Comparison of ENCODE assay signal across 10 mouse cellular contexts in genomic region chr6:7670588-7670987, GRCm38 (mm10). TPM values are rescaled to one million over a fixed set of nuclear protein-coding genes. Genes with fewer than 3 reads are reported as not detected.
DNase-seq lines count a peak whose midpoint lies in the region; ATAC-seq and TF ChIP-seq lines count a peak whose summit lies in the region.
"Had no signal": no experiment of that assay in that cellular context is flagged by ENCODE, and none has a peak within 500 bp of the region (broad histone marks: within the 10 kb centered on the region; RNA-seq: fewer than 3 reads in every experiment).

No protein-coding gene starts in this region.

- H3K4me1 ChIP-seq in midbrain, embryonic 14.5 days (ENCODE audit: control insufficient read depth, insufficient read depth, low read length), result no peaks in the 10 kb centered on the region
- H3K4me1 ChIP-seq in midbrain, embryonic 10.5 days, result no peaks in the 10 kb centered on the region
- H3K4me1 ChIP-seq in midbrain, postnatal 0 days (ENCODE audit: insufficient read depth, low read length), result no peaks in the 10 kb centered on the region
- H3K4me1 ChIP-seq: heart, embryonic 12.5 days had no signal

- no peak overlapping the region for H3K27ac ChIP-seq in midbrain, embryonic 14.5 days (replicated peaks; ENCODE audit: low read depth, low read length)
- H3K27ac ChIP-seq in midbrain, embryonic 10.5 days (replicated peaks), result no peak overlapping the region
- no peak overlapping the region for H3K27ac ChIP-seq in midbrain, postnatal 0 days (ENCODE audit: low read depth, low read length)
- H3K27ac ChIP-seq: liver, embryonic 12.5 days had no signal

- WGBS in midbrain, embryonic 14.5 days, result 66% methylated on average over 3 of the region's 3 CpGs
- WGBS in midbrain, embryonic 10.5 days, result 68% methylated on average over 3 of the region's 3 CpGs
- 44% methylated on average over 3 of the region's 3 CpGs for WGBS in midbrain, postnatal 0 days

- no peak overlapping the region for H3K9ac ChIP-seq in midbrain, embryonic 14.5 days (replicated peaks; ENCODE audit: low read length)
- H3K9ac ChIP-seq in midbrain, postnatal 0 days (replicated peaks; ENCODE audit: low read length, poor library complexity, severe bottlenecking), result no peak overlapping the region
- H3K9ac ChIP-seq: heart, embryonic 12.5 days; liver, embryonic 12.5 days had no signal

- H3K27me3 ChIP-seq in midbrain, embryonic 14.5 days (ENCODE audit: control insufficient read depth, insufficient read depth, low read length), result no peaks in the 10 kb centered on the region
- H3K27me3 ChIP-seq in midbrain, embryonic 10.5 days (ENCODE audit: low read depth, poor library complexity, severe bottlenecking), result no peaks in the 10 kb centered on the region
- H3K27me3 ChIP-seq in midbrain, postnatal 0 days (ENCODE audit: insufficient read depth, low read length), result no peaks in the 10 kb centered on the region
- H3K27me3 ChIP-seq: heart, embryonic 12.5 days; liver, embryonic 12.5 days had no signal

- H3K4me3 ChIP-seq in midbrain, embryonic 14.5 days (replicated peaks; ENCODE audit: low read depth, low read length), result no peak overlapping the region
- no peak overlapping the region for H3K4me3 ChIP-seq in midbrain, embryonic 10.5 days
- no peak overlapping the region for H3K4me3 ChIP-seq in midbrain, postnatal 0 days (ENCODE audit: low read depth, low read length)
- H3K4me3 ChIP-seq: heart, embryonic 12.5 days; liver, embryonic 12.5 days had no signal

- TF ChIP-seq POLR2A in brain, embryonic 14.5 days (IDR thresholded peaks at IDR 0.05; ENCODE audit: borderline replicate concordance, extremely low read depth, insufficient read depth, insufficient read length, poor library complexity, severe bottlenecking), result no peak

- intact Hi-C loops in heart, postnatal 10 days (cut with DNase I), result no loop called here

- peak; percentile 29; the same call in 1 of the 2 replicates for TF ChIP-seq CTCF in brain, embryonic 14.5 days (IDR thresholded peaks at IDR 0.05; ENCODE audit: borderline replicate concordance, extremely low read depth, insufficient read depth, insufficient read length)
- TF ChIP-seq CTCF in midbrain, postnatal 0 days (IDR thresholded peaks at IDR 0.05), result peak; percentile 78

- no peaks in the 10 kb centered on the region for H3K9me3 ChIP-seq in midbrain, embryonic 14.5 days (ENCODE audit: control insufficient read depth, low read length)
- no peaks in the 10 kb centered on the region for H3K9me3 ChIP-seq in midbrain, embryonic 10.5 days (replicated peaks)
- no peaks in the 10 kb centered on the region for H3K9me3 ChIP-seq in midbrain, postnatal 0 days (ENCODE audit: low read length)
- H3K9me3 ChIP-seq: heart, embryonic 12.5 days; liver, embryonic 12.5 days had no signal

- H3K4me2 ChIP-seq in midbrain, embryonic 14.5 days (ENCODE audit: low read length), result no peak overlapping the region
- H3K4me2 ChIP-seq in midbrain, postnatal 0 days (ENCODE audit: low read depth, low read length, poor library complexity, severe bottlenecking), result no peak overlapping the region
- H3K4me2 ChIP-seq: heart, embryonic 12.5 days; liver, embryonic 12.5 days had no signal

- DNase-seq in heart, postnatal 10 days, result peak; percentile 10 to 20
- no peak for DNase-seq in heart, adult 9 months (ENCODE audit: low spot score in 2 of 2)
- peak; percentile 74 for DNase-seq in midbrain, embryonic 14.5 days
- DNase-seq in midbrain, embryonic 10.5 days (ENCODE audit: low spot score), result no peak
- DNase-seq in brain, embryonic 14.5 days (ENCODE audit: low read depth), result peak; percentile 61
- DNase-seq in midbrain, postnatal 0 days (ENCODE audit: low spot score), result peak; percentile 68
- DNase-seq in gastrocnemius, postnatal 10 days, result no peak
- no peak for DNase-seq in adrenal gland, adult 8-10 months

- H3K36me3 ChIP-seq in midbrain, embryonic 14.5 days (ENCODE audit: control insufficient read depth, insufficient read depth, low read length), result 0 out of 2 replicates have a peak, but pooled peaks cover 4% of the 10 kb centered on the region
- 0 out of 2 replicates have a peak, but pooled peaks cover 2% of the 10 kb centered on the region for H3K36me3 ChIP-seq in midbrain, embryonic 10.5 days
- peaks cover 13% of the 10 kb centered on the region; the same call in 1 of the 2 replicates for H3K36me3 ChIP-seq in midbrain, postnatal 0 days (ENCODE audit: insufficient read depth, low read length)

- no peak for ATAC-seq in midbrain, embryonic 14.5 days (ENCODE audit: low FRiP score, low TSS enrichment)
- ATAC-seq in midbrain, postnatal 0 days (ENCODE audit: low FRiP score), result peak; percentile 20
- ATAC-seq: liver, embryonic 12.5 days had no signal

RNA-seq across cellular contexts. Expression of gene Asns, which starts 22.5 kb away (rescaled TPM):
- 10 to 100 TPM in 1 of 2 experiments, 1 to 10 TPM in 1; 7.5 to 10.3 TPM for total RNA-seq in heart, postnatal 10 days (2021)
- 77.9 and 92.0 TPM in 2 replicates for polyA plus RNA-seq in midbrain, embryonic 14.5 days (2014; fragmentation: Nextera tagmentation; extraction: Ambion mirVana)
- polyA plus RNA-seq in midbrain, embryonic 10.5 days (2016; fragmentation: Nextera tagmentation; extraction: Ambion mirVana), result 43.5 and 57.9 TPM in 2 replicates
- polyA plus RNA-seq in brain, embryonic 14.5 days (2012; rRNA removed), result 27.5 and 35.1 TPM in 2 replicates
- 88.7 and 93.0 TPM in 2 replicates for total RNA-seq in midbrain, postnatal 0 days (2014; rRNA removed)
- polyA plus RNA-seq in midbrain, postnatal 0 days (2015; fragmentation: Nextera tagmentation; extraction: Ambion mirVana), result 130 and 132 TPM in 2 replicates
- total RNA-seq in gastrocnemius, postnatal 10 days (2021), result 1 to 10 TPM; 3.3 to 7.7 TPM
- 10 to 100 TPM; 18.1 to 48.1 (median 35.5) TPM for total RNA-seq in adrenal gland, adult 8-10 months (2022)

Comparison
In these comparisons a context has a peak if more than half of its experiments do, and no peak if none do; other contexts are left out.
1. DNase-seq: peak in heart, postnatal 10 days (2 of 2), midbrain, embryonic 14.5 days (single experiment), brain, embryonic 14.5 days (single experiment) and midbrain, postnatal 0 days (single experiment); none in heart, adult 9 months (0 of 2), midbrain, embryonic 10.5 days (single experiment), gastrocnemius, postnatal 10 days (single experiment) and adrenal gland, adult 8-10 months (single experiment).